Mouse (Mus musculus) gastrocnemius, postnatal 10 days (tissue): ENCODE data around the gene Tnfsf10. TPM values are rescaled to one million over a fixed set of nuclear protein-coding genes. Genes with fewer than 3 reads are reported as not detected.

Experiments
- DNase-seq: peaks from one replicate; pipeline ENCODE4 v3.0.0; 2021; ENCODE audit warnings: mixed read lengths
- total RNA-seq, 2 experiments: library from RNA; stranded (reverse); gene quantifications; 2 replicates each; pipeline ENCODE4 v1.2.3; 2021

The Tnfsf10 gene
- total RNA-seq, 2 experiments from 2014 or later: 5.3 to 6.1 TPM

DNA sequence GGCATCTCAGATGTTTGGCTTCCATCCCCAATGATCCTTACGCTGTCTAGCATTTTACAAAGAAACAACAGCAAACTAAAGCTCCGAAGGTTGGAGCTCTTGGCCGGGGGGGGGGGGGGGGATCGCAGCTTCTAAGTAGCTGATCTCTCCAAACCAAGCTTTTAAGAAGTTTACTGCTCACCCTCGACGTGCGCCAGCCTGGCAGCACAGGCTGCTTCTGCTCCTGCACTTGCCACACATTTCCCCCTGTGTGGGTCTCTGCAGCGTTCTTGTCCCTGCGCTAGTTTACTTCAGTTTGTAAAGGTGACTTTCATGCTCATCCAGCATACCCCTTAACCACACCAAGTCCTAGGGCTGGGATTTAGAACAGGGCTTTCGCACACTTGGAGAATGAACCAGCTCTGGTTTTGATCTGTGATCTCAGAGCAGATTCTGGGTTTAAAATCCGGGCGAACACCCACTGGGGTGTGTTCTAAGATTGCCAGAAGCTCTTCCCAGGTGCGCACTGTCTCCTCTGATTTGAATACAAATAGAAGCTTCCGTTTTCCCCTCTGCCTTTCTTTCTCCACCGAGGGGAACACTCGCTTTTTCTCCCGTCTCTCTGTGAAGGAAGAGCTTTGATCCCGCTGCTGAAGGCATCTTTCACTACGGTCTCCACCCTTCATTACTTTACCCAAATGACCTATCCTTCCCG is 53.9 kb downstream of the Tnfsf10 start:
- DNase-seq: no peak

DNA sequence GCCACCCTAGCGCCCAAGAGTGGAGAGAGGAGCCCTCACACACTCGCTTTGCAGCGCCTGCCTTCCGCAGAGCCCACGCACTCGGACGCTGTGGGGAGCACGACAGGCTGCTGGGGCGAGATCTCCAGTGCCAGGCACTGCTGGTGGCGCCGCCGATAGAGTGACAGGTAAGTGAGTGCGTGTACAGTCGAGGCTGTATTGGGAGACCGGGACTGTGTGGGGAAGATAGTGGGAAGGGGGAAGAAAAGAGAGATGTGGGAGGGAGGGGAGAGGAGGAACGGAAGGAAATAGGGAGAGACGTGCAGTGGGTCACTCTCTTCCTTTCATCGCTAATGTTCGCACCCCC is 54.4 kb downstream of the Tnfsf10 start, which contains the start of gene Ghsr:
Gene Ghsr (plus strand): TSS at position 76 of the 346 bp plus-strand sequence.
- no peak for DNase-seq

GRCm38 (mm10) chr3:27371725-27372650 is 55.2 kb downstream of the Tnfsf10 start:
- DNase-seq: no peak

GRCm38 (mm10) chr3:27374396-27374795 is 57.6 kb downstream of the Tnfsf10 start:
- no peak for DNase-seq

DNA sequence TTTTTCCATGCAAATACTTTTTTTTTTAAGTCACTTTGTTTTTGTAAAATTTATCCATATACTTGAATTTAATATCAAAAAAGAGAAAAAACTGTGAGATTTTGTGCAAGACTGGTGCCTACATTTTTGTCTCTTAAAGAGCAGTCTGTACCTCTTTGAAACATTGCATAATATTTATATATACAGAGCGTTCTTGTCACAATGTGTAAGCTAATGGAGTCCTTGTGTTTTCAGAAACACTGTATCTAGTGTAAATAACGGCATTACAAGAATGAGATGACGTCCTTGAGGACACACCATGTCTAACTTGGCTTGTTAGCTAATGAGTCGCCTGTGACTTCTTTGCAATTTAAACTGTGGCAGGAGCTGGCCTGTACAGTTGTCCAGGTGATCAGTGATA is 61.1 kb downstream of the Tnfsf10 start:
- no peak for DNase-seq

- DNase-seq: no peak
These were observed 68.0 kb downstream of the Tnfsf10 start for GRCm38 (mm10) chr3:27384836-27385235.

GRCm38 (mm10) chr3:27389923-27390322 is 73.1 kb downstream of the Tnfsf10 start:
- no peak for DNase-seq

Other genes starting within 250 kb of the Tnfsf10 start
- 1 to 10 TPM; 6.1 to 9.3 TPM for gene Ect2, start 163.2 kb upstream of the Tnfsf10 start, total RNA-seq
- gene Nceh1, start 134.1 kb upstream of the Tnfsf10 start, total RNA-seq: 10 to 100 TPM; 10.7 to 13.6 TPM
- gene Ghsr, start 54.3 kb downstream of the Tnfsf10 start, total RNA-seq: not detected